Mouse (Mus musculus): ENCODE results near the gene Rreb1.

Rreb1 gene

DNA sequence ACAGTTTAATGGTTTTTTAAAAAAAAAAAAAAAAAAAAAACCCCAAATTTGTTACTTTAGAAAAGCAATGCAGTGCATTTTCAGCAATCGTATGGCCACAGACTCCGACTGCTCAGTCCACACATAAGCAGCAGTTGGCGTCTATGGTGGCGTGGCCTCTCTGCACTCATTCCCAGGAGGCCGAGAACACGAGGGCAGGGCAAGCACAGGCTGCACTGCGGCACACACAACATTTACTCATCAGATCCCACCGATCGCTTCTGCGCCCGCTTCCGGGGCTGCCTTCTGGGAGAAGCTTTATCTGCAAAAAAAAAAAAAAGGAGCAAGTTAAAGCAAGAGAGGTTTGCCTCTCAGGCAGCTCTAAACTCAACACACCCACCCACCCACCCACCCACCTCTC, 201.3 kb downstream of the Rreb1 start:
- DNase-seq (ENCODE audit: low read depth, low spot score) = no peak

DNA sequence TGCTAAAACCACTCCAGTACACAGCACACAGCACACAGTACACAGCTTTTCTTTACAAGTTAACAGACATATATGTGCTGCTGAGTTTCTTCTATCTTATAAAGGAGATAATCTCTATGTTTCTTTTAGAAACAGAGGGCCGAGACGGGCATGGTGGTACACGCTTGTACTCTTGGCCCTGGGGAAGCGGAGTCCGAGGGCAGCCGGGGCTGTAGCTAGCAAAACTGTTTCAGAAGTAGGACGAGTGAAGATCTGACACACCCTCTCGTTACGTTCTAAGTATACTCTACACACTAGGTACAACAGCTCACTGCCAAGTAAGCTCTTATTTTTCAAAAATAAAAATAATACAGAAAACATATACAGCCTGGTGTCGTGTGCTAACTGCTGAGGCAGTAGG, 202.1 kb downstream of the Rreb1 start:
- DNase-seq (ENCODE audit: low read depth, low spot score) = no peak

DNA sequence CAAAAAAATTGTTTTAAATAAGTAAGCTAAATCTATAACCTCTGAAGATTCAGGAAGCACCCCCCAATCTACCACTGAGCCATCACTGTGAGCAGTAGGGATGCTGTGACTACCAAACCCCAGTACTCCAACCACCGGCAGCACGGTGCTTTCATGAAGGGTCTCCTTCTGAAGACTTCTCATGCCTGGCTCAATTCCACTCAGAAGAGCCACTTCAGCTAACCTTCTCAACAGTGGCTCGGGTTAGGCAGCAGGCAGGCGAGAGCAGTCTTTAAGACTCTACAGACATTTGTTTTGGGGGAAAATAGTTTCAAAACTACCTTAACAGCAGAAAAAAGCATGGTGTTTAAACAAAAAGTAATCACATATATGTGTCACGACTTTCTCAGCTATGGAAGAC, 202.9 kb downstream of the Rreb1 start:
- DNase-seq (ENCODE audit: low read depth, low spot score) = no peak

DNA sequence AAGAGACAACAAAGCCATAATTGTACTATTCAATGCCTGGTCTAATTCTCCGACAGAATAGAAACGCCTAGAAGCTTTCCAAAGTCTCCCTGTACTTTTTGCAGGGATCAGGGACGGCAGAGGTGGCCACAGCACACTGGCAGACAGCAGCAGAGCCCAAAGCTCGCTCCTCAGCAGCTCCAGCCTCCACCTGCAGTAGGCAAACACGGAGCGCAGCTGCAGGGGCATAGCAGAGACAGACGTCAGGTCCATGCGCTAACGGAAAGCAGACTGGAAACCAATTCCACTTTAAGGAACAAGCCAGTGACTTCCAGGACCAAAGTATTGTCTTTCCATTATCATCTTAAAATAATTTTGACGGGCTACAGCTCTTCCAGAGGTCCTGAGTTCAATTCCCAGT, 208.0 kb downstream of the Rreb1 start:
- DNase-seq (ENCODE audit: low read depth, low spot score) = no peak

DNA sequence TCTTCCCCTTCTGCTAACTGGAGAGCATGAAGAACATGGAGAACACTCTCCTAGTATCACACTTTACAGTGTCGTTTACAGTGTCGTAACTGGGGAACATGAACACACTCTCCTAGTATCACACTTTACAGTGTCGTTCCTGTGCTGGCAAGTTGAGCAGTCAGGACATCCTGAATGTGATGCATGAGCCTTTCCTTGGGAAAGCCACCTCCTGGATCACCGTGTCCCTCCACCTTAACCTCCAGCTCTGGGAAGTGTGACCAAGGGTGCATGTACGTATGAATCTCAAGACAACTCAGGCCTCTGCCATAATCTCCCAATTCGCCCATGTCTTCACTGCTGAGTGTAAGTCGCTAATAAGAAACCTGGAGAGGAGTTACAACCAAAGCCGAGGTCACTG, 211.5 kb downstream of the Rreb1 start:
- DNase-seq (ENCODE audit: low read depth, low spot score) = no peak

DNA sequence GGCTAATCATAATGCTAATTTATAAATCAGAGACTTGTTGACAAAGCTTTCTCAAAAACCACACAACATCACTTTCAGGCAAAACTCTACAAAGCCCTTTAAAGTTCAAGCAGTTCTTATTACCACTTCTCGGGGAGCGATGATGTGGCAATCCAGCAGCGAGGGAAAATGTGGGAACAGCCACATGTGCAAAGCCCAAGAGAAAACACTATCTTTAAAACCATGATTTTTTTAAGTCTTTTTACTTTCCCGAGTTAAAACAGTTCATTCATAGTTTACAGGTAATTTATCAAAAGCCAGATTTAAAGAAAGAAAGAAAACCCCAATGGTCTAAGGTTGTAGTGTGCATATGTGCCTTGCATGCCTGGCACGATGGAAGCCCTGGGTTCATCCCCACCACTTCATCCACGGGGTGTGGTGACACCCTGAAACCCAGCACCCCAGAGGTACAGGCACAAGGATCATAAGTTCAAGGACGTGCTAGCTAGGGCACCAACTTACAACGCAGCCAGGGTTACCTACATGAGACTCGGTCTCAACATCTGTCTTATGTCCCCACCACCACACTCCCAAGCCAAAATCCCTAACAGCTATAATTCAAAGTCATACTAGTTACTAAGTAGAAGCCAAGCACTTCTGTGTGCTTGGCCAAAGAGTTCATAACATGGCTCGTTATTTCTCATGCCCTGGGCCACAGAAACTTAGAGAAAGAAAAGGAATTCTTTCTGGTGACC, 214.6 kb downstream of the Rreb1 start:
- no peak for DNase-seq (ENCODE audit: low read depth, low spot score)

DNA sequence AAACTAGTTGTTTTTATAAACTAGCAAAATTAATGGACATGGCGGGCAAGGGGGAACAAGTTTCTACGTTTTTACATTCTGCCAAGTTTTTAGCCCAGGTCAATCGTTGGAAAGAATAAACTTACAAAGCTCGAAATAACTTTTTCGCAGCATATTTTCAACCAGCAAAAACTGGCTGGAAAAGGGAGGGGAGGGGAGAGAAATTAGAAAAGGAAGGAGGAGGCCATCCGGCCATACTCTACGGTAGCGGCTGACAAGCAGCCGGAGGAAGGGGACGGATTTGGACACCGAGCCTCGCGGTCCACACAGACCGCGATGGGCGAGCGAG, 215.1 kb downstream of the Rreb1 start:
- no peak for DNase-seq (ENCODE audit: low read depth, low spot score)

DNA sequence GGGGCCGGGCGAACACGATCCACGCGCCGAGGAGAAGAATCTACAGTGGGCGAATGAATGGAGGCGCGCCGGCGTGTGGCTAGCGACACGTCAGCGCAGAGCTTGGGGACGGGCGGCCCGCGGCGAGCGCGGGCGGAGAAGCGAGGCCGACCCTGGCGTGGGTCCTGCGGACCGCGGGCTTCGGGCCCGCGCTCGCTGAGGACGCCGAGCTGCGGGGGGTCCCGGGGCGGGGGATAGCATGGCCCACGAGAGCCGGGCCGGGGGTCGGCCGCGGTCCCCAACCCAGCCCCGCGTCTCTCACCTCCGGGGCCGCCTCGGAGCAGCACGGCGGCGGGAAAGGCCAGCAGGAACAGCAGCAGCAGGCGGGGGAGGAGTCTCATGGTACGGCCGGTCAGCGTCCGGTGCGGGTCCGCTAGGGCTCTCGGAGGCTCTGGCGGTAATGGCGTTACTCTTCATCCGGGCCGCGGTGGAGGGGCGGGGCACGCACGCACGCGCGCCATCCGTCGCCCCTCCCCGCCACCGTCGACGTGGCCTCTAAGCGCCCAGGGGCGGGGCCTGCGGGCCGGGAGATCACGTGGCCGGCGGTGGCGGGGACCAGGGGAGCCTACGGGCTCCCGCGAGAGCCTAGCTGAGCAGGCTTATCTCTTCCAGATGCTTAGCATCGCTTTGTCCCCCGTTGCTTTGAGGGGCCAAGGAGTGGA, 215.7 kb downstream of the Rreb1 start, which contains the start of gene Ssr1:
TSS of gene Ssr1 (minus strand) at position 514 of the 701 bp plus-strand sequence.
- peak; percentile 87 for DNase-seq (ENCODE audit: low read depth, low spot score)

DNA sequence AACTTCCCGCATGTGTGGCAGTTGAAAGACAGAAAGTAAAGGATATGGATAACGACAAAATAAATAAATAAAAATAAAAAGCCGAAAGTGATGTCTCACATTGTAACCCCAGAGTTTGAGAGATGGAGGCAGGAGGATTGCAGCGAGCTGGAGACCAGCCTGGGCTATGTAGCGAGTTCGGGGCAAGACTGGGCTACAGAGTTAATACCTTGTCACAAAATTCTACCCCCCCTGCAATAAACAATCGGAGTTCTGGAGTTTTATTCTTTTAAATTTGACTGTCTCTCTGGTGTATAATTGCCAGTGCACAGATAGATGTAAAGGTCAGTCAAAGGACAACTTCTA, 216.2 kb downstream of the Rreb1 start:
- DNase-seq (ENCODE audit: low read depth, low spot score) = no peak

DNA sequence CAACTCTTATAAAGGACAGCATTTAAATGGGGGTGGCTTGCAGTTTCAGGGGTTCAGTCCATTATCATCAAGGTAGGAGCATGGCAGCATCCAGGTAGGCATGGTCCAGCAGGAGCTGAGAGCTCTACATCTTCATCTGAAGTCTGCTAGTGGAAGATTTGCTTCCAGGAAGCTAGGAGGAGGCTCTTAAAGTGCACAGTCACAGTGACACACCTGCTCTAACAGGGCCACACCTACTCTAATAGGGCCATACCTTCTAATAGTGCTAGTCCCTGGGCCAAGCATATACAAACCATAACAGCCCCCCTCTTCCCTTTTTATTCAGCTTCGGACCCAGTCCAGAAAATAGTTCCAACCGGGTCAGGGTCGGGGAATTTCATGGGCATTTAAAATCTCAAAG, 221.5 kb downstream of the Rreb1 start:
- no peak for DNase-seq (ENCODE audit: low read depth, low spot score)
